Mouse (Mus musculus) liver, postnatal 0 days (tissue): Measurements from ENCODE around the gene Hcn3. TPM values are rescaled to one million over a fixed set of nuclear protein-coding genes. Genes with fewer than 3 reads are reported as not detected.

ENCODE experiments used
- ATAC-seq: fragments of 200-750 bp; cut with Nextera tagmentation; 2 replicates; pipeline ENCODE4 v1.8.0; 2017; ENCODE audit warnings: mild to moderate bottlenecking, moderate library complexity
- DNase-seq: peaks from one replicate; pipeline ENCODE4 v3.0.0-alpha.2; 2016
- H3K27ac ChIP-seq: fragments of 300-500 bp; sonication (generic); 2 replicates; pipeline ENCODE4 v1.5.1; 2014; ENCODE audit warnings: antibody characterized with exemption, moderate library complexity, mild to moderate bottlenecking, low read depth
- H3K27me3 ChIP-seq: fragments of 300-500 bp; sonication (generic); 2 replicates; pipeline ENCODE4 v1.6.1; 2014; ENCODE audit warnings: low read length, control low read depth, mixed read lengths; ENCODE audit not compliant: insufficient read depth
- H3K36me3 ChIP-seq: fragments of 300-500 bp; sonication (generic); replicated peaks from 2 replicates; pipeline ENCODE4 v1.6.1; 2014; ENCODE audit warnings: mild to moderate bottlenecking, control low read depth, low read length, moderate library complexity, mixed read lengths; ENCODE audit not compliant: insufficient read depth
- H3K4me1 ChIP-seq: fragments of 300-500 bp; sonication (generic); 2 replicates; pipeline ENCODE4 v1.6.1; 2014; ENCODE audit warnings: antibody characterized with exemption, mild to moderate bottlenecking, control low read depth; ENCODE audit not compliant: insufficient read depth
- H3K4me2 ChIP-seq: fragments of 300-500 bp; sonication (generic); 2 replicates; pipeline ENCODE4 v1.6.1; 2014; ENCODE audit warnings: low read depth, mild to moderate bottlenecking, low read length, moderate library complexity, mixed read lengths
- H3K4me3 ChIP-seq: fragments of 300-500 bp; sonication (generic); 2 replicates; pipeline ENCODE4 v1.5.1; 2014; ENCODE audit warnings: low read depth, low read length
- H3K9ac ChIP-seq: fragments of 300-500 bp; sonication (generic); replicated peaks from 2 replicates; pipeline ENCODE4 v1.6.1; 2014; ENCODE audit warnings: mild to moderate bottlenecking, moderate library complexity
- H3K9me3 ChIP-seq: fragments of 300-500 bp; sonication (generic); 2 replicates; pipeline ENCODE4 v1.6.1; 2016; ENCODE audit warnings: mild to moderate bottlenecking, control low read depth, low read length, mixed read lengths
- CTCF ChIP-seq: sonication (generic); IDR thresholded peaks from 2 replicates; pipeline ENCODE4 v1.5.1; 2016; ENCODE audit warnings: antibody characterized with exemption, low read depth
- EP300 ChIP-seq: IDR thresholded peaks from 2 replicates; pipeline ENCODE4 v1.6.1; 2016; ENCODE audit warnings: antibody characterized with exemption, low read depth, mild to moderate bottlenecking
- WGBS: fragments of 180-500 bp; shearing (Covaris S2); extraction: QIAGEN DNeasy Blood & Tissue Kit; methylation state at CpG from one replicate; pipeline ENCODE4 v1.1.7; 2014; ENCODE audit not compliant: insufficient replicate concordance; 5-methylcytosine and 5-hydroxymethylcytosine counted together
- polyA plus RNA-seq: library from polyadenylated mRNA; unstranded; fragments of >200 nt; fragmentation: Nextera tagmentation; extraction: Ambion mirVana; gene quantifications from 2 replicates; pipeline ENCODE4 v1.2.1, GENCODE M21; 2015

The Hcn3 gene
- polyA plus RNA-seq, 1 experiment from 2014 or later: 0.49 TPM

DNA sequence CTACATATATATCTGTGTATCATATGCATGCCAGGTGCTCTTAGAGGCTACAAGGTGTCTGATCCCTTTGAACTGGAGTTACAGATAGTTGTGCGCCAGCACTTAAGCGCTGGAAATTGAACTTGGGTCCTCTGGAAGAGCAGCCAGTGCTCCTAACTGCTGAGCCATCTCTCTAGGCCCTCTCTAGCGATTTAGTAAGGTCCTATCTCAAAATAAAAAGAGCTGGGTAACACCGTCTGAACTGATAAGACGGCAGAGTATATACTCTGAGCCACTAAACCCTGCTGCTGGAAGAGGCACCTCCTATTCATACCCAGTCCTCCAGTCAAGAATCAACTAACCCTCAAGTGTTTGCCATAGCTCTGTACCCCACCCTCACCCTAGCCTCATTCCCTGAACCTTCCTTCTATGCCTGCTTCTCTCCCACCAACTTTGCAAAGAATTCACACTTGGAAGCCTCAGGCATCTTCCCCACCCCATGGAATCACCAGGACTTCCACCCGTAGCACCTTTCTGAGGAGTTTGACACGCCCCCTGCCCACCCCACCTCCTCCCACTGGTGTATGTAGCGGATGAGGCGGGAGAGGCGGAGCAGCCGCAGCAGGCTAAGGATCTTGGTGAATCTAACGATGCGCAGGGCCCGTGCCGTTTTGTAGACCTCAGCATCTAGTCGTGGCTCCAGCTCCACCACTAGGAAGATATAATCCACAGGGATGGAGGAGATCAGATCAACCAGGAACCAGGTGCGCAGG lies 7.7 kb downstream of the Hcn3 start:
- H3K9ac ChIP-seq: no peak overlapping the region
- no peak for TF ChIP-seq CTCF
- H3K9me3 ChIP-seq: no peaks in the 10 kb centered on the region
- H3K27ac ChIP-seq: no peak overlapping the region
- WGBS: 54% methylated on average over 17 of the region's 17 CpGs
- DNase-seq (no peak), ATAC-seq (no peak)
- H3K36me3 ChIP-seq: no peaks in the 10 kb centered on the region
- H3K4me1 ChIP-seq: peaks cover 7% of the 10 kb centered on the region; the same call in 1 of the 2 replicates
- no peak overlapping the region for H3K4me2 ChIP-seq
- H3K4me3 ChIP-seq: no peak overlapping the region
- H3K27me3 ChIP-seq: peaks cover 8% of the 10 kb centered on the region; the same call in 1 of the 2 replicates

DNA sequence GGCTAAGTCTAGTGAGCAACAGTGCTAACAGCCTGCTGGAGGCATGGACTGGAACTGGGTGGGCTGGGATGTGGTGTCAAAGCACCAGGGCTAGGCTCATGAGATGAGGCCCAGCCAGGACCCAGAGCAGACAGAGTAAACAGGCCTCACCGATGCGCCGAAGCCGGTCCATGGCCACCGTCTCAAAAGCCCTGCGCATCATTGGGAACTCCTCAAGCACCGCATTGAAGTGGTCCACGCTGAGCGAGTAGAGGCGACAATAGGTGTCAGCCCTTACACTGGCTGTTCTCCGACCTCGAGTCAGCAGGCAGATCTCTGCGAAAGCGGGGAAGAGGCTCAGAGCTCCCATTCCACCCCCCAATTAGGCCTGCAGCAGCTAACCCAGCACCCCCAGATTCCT lies 11.4 kb downstream of the Hcn3 start:
- peaks cover 9% of the 10 kb centered on the region; the same call in 1 of the 2 replicates for H3K4me1 ChIP-seq
- no peak overlapping the region for H3K9ac ChIP-seq
- H3K9me3 ChIP-seq: no peaks in the 10 kb centered on the region
- WGBS: 73% methylated on average over 14 of the region's 14 CpGs
- H3K27ac ChIP-seq: no peak overlapping the region
- H3K36me3 ChIP-seq: peaks cover 21% of the 10 kb centered on the region; the same call in 1 of the 2 replicates
- H3K27me3 ChIP-seq: peaks cover 8% of the 10 kb centered on the region; the same call in 1 of the 2 replicates
- no peak overlapping the region for H3K4me3 ChIP-seq
- TF ChIP-seq EP300: no peak
- TF ChIP-seq CTCF: no peak
- H3K4me2 ChIP-seq: no peak overlapping the region
- no peak for DNase-seq
- ATAC-seq: no peak

DNA sequence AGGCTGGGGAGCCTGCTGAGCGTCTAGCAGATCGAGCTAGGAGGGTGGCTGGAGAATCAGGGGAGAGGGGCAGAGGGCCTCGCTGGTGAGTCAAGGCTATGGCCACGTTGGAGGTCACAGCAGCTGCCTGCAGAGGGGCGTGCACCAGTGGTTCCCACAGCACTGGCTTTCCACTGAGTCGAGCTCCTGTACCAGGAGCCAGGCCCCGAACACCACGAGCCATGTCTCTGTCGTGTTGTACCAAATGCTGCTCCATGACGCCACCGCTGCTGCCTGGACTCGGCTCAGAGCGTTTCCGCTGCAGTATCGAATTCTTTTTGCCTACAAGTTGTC lies 12.1 kb downstream of the Hcn3 start:
- Histone ChIP-seq H3K36me3 (peaks cover 25% of the 10 kb centered on the region), H3K4me2 (peak overlapping the region; percentile 53), H3K27me3 (peaks cover 8% of the 10 kb centered on the region; the same call in 1 of the 2 replicates), H3K27ac (no peak overlapping the region), H3K4me3 (peak overlapping the region; percentile 0; the same call in 1 of the 2 replicates), H3K9ac (no peak overlapping the region), H3K9me3 (no peaks in the 10 kb centered on the region), H3K4me1 (peaks cover 9% of the 10 kb centered on the region; the same call in 1 of the 2 replicates)
- no peak for DNase-seq
- TF ChIP-seq EP300: no peak
- no peak for TF ChIP-seq CTCF
- peak; percentile 41 for ATAC-seq
- 8% methylated on average over 14 of the region's 15 CpGs for WGBS

DNA sequence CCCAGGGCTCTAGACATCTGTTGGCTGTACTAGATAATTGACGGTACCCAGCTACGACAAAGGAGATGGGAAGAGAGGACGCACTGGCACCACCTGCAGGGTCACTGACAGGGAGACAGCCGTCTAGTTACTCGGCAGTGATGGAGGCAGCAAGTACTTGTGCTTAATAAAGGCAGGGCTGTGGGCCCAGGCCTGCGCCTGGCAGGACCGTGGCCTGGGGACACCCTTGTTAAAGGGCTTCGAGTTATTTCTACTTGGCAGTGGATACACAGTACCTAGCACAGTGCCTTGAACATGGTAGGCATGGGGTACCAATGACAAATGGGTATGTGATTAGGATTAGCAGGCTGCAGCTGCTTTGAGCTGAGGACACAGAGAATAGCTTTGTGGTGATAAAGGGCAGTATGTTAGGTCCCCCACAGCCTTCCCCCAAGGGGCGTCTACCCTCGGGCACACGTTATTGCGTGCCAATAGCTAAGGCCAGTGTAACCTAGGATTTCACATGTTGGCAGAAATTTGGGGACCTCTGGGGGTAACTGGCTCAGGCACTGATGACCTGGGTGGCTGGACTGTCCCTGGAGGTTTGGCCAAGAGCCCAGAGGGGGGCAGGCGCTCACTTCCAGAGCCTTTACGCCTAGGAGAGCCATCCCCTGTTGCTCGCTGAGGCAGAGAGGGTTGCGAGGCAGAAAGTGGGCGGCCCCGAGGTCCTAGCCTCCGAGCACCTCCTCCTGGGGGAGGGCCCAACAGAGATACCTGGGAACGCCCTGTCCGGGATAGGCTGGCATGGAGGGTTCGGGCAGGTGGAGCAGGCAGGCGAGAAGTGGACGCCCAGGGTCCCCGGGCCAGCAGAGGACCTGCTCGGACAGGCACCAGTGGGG lies 12.7 kb downstream of the Hcn3 start:
- Histone ChIP-seq H3K9me3 (no peaks in the 10 kb centered on the region), H3K9ac (no peak overlapping the region), H3K4me3 (peak overlapping the region; percentile 0; the same call in 1 of the 2 replicates), H3K27ac (no peak overlapping the region), H3K27me3 (peaks cover 8% of the 10 kb centered on the region; the same call in 1 of the 2 replicates), H3K4me2 (peak overlapping the region; percentile 53), H3K36me3 (peaks cover 28% of the 10 kb centered on the region), H3K4me1 (peaks cover 9% of the 10 kb centered on the region; the same call in 1 of the 2 replicates)
- no peak for TF ChIP-seq CTCF
- no peak for TF ChIP-seq EP300
- peak; percentile 69 for DNase-seq
- peak; percentile 81 for ATAC-seq
- 22% methylated on average over 26 of the region's 26 CpGs for WGBS

DNA sequence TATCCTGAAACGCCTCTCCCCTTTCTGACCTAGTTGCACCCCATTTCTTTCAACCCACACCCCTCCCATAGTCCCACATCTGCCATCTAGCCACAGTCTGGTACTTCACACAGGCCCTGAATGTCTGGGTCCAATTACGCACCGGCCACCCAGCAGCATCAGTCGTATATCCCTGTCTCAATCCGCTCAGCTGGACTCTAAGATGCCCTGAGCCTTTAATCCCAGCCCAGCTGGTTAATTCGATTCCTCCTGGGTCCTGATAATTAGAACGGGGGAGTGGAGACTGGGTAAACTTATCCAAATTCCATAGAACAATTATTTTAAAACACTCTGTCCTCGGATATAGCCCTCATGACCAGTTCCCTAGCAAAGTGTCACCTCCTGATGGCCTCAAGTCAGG lies 14.4 kb downstream of the Hcn3 start:
- TF ChIP-seq CTCF (no peak), EP300 (no peak)
- Histone ChIP-seq H3K4me3 (no peak overlapping the region), H3K9me3 (no peaks in the 10 kb centered on the region), H3K4me1 (peaks cover 9% of the 10 kb centered on the region; the same call in 1 of the 2 replicates), H3K36me3 (peaks cover 41% of the 10 kb centered on the region), H3K27me3 (peaks cover 8% of the 10 kb centered on the region; the same call in 1 of the 2 replicates), H3K4me2 (no peak overlapping the region), H3K27ac (no peak overlapping the region), H3K9ac (no peak overlapping the region)
- DNase-seq: no peak
- no peak for ATAC-seq
- 75% methylated on average over 8 of the region's 8 CpGs for WGBS

DNA sequence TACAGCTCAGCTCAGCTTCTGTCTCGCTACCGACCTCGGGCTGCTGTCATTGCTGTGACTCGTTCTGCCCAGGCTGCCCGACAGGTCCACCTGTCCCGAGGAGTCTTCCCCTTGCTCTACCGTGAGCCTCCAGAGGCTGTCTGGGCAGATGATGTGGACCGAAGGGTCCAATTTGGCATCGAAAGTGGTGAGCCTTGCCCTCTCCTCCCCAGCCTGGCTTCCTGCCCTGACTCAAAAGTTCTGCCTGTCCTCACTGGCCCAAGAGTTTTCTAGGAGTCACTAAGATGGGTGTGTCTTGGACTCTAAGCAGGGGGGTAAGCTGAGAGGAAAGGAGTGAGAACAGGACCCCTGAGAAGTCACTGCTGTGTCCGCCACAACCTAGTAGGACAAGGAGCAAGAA lies 15.2 kb downstream of the Hcn3 start:
- Histone ChIP-seq H3K9me3 (no peaks in the 10 kb centered on the region), H3K36me3 (peaks cover 41% of the 10 kb centered on the region), H3K4me2 (no peak overlapping the region), H3K4me1 (peaks cover 9% of the 10 kb centered on the region; the same call in 1 of the 2 replicates), H3K9ac (no peak overlapping the region), H3K27ac (no peak overlapping the region), H3K4me3 (no peak overlapping the region), H3K27me3 (peaks cover 5% of the 10 kb centered on the region; the same call in 1 of the 2 replicates)
- 85% methylated on average over 10 of the region's 10 CpGs for WGBS
- no peak for ATAC-seq
- DNase-seq: no peak
- no peak for TF ChIP-seq EP300
